Mouse (Mus musculus) MEL (cell line): ENCODE measurements around the gene Npnt. TPM values are rescaled to one million over a fixed set of nuclear protein-coding genes. Genes with fewer than 3 reads are reported as not detected.

ENCODE experiments used
- DNase-seq: peaks from one replicate; pipeline ENCODE4 v3.0.0; 2011; ENCODE audit warnings: low read depth, low spot score
- H3K27ac ChIP-seq: 2 replicates; pipeline ENCODE4 v1.5.1; 2012; ENCODE audit warnings: low read depth, mild to moderate bottlenecking, control low read depth, low read length, moderate library complexity; ENCODE audit not compliant: control insufficient read depth
- H3K27me3 ChIP-seq, 2 experiments: fragments of 150-350 bp in 1 of 2; sonication (generic) in 1 of 2; 2 replicates each; pipeline ENCODE4 v1.6.1; 2012; ENCODE audit warnings: low read length in 2 of 2, mild to moderate bottlenecking in 2 of 2, improper control_type of control experiment in 1 of 2, moderate library complexity in 1 of 2; ENCODE audit not compliant: insufficient read depth in 2 of 2, control insufficient read depth in 1 of 2
- H3K36me3 ChIP-seq, 2 experiments: 2 replicates each; pipeline ENCODE4 v1.6.1; 2012 to 2014; ENCODE audit warnings: low read length in 2 of 2, improper control_type of control experiment in 1 of 2, inconsistent platforms in 1 of 2, mild to moderate bottlenecking in 1 of 2; ENCODE audit not compliant: insufficient read depth in 2 of 2, control insufficient read depth in 1 of 2
- H3K4me1 ChIP-seq, 2 experiments: fragments of 150-350 bp in 1 of 2; sonication (generic) in 1 of 2; 2 replicates each; pipeline ENCODE4 v1.6.1; 2012; ENCODE audit warnings: low read length in 2 of 2, improper control_type of control experiment in 1 of 2, mild to moderate bottlenecking in 1 of 2; ENCODE audit not compliant: insufficient read depth in 2 of 2, control insufficient read depth in 1 of 2
- H3K4me3 ChIP-seq, 2 experiments: fragments of 150-350 bp in 1 of 2; sonication (generic) in 1 of 2; 2 replicates each; pipeline ENCODE4 v1.5.1; 2012; ENCODE audit warnings: low read depth in 2 of 2, low read length in 2 of 2, mild to moderate bottlenecking in 2 of 2, moderate library complexity in 2 of 2, control low read depth in 1 of 2, improper control_type of control experiment in 1 of 2; ENCODE audit not compliant: control insufficient read depth in 1 of 2, insufficient read depth in 1 of 2
- H3K79me2 ChIP-seq: 2 replicates; pipeline ENCODE4 v1.6.1; 2012; ENCODE audit warnings: mild to moderate bottlenecking, low read length, moderate library complexity; ENCODE audit not compliant: control insufficient read depth, poor library complexity, insufficient read depth
- H3K9ac ChIP-seq: 2 replicates; pipeline ENCODE4 v1.6.1; 2012; ENCODE audit warnings: low read depth, mild to moderate bottlenecking, control low read depth, low read length, moderate library complexity; ENCODE audit not compliant: control insufficient read depth, poor library complexity, severe bottlenecking
- H3K9me3 ChIP-seq: fragments of 150-350 bp; sonication (generic); replicated peaks from 2 replicates; pipeline ENCODE4 v1.6.1; 2012; ENCODE audit warnings: mild to moderate bottlenecking, low read length, improper control_type of control experiment, moderate library complexity; ENCODE audit not compliant: insufficient read depth
- CHD2 ChIP-seq: IDR thresholded peaks from 2 replicates; pipeline ENCODE4 v1.6.1; 2011; ENCODE audit warnings: low read length, improper control_type of control experiment
- CTCF ChIP-seq, 3 experiments: IDR thresholded peaks in 2 of 3; conservative IDR thresholded peaks in 1 of 3; 2 replicates each; pipeline ENCODE4 v1.5.1; 2011 to 2012; ENCODE audit warnings: low read length in 3 of 3, low read depth in 2 of 3, mild to moderate bottlenecking in 2 of 3, improper control_type of control experiment in 1 of 3, inconsistent platforms in 1 of 3, mixed read lengths in 1 of 3, moderate library complexity in 1 of 3; ENCODE audit not compliant: control insufficient read depth in 1 of 3, insufficient read depth in 1 of 3, poor library complexity in 1 of 3, severe bottlenecking in 1 of 3
- E2F4 ChIP-seq: IDR thresholded peaks from 2 replicates; pipeline ENCODE4 v1.6.1; 2011; ENCODE audit warnings: low read depth, low read length, improper control_type of control experiment, borderline replicate concordance
- ETS1 ChIP-seq: IDR thresholded peaks from 2 replicates; pipeline ENCODE4 v1.6.1; 2012; ENCODE audit warnings: low read depth, mild to moderate bottlenecking, inconsistent platforms, low read length, improper control_type of control experiment, moderate library complexity
- GABPA ChIP-seq: IDR thresholded peaks from 2 replicates; pipeline ENCODE4 v1.6.1; 2012; ENCODE audit warnings: low read depth, mild to moderate bottlenecking, inconsistent platforms, low read length, improper control_type of control experiment, moderate library complexity
- KAT2A ChIP-seq: conservative IDR thresholded peaks from 2 replicates; pipeline ENCODE4 v1.6.1; 2012; ENCODE audit warnings: low read depth, low read length, improper control_type of control experiment, inconsistent platforms
- MAFK ChIP-seq: IDR thresholded peaks from 2 replicates; pipeline ENCODE4 v1.6.1; 2011; ENCODE audit warnings: low read depth, mild to moderate bottlenecking, low read length, improper control_type of control experiment, borderline replicate concordance
- MAX ChIP-seq: IDR thresholded peaks from 2 replicates; pipeline ENCODE4 v1.6.1; 2011; ENCODE audit warnings: low read length, improper control_type of control experiment
- MAZ ChIP-seq: IDR thresholded peaks from 2 replicates; pipeline ENCODE4 v1.6.1; 2012; ENCODE audit warnings: low read depth, mild to moderate bottlenecking, inconsistent platforms, low read length, improper control_type of control experiment
- MYC ChIP-seq: IDR thresholded peaks from 2 replicates; pipeline ENCODE4 v1.6.1; 2011; ENCODE audit warnings: low read depth, mild to moderate bottlenecking, low read length, improper control_type of control experiment, moderate library complexity
- NELFE ChIP-seq: IDR thresholded peaks from 2 replicates; pipeline ENCODE4 v1.6.1; 2011; ENCODE audit warnings: low read depth, low read length, improper control_type of control experiment
- NRF1 ChIP-seq: IDR thresholded peaks from 2 replicates; pipeline ENCODE4 v1.6.1; 2014; ENCODE audit warnings: low read depth, mild to moderate bottlenecking, inconsistent platforms, low read length, improper control_type of control experiment, moderate library complexity; ENCODE audit not compliant: poor library complexity, insufficient read depth, severe bottlenecking
- POLR2AphosphoS5 ChIP-seq: IDR thresholded peaks from 2 replicates; pipeline ENCODE4 v1.6.1; 2012; ENCODE audit warnings: low read depth, borderline replicate concordance, mild to moderate bottlenecking, inconsistent platforms, low read length, moderate library complexity, mixed read lengths
- RAD21 ChIP-seq: IDR thresholded peaks from 2 replicates; pipeline ENCODE4 v1.6.1; 2011; ENCODE audit warnings: mild to moderate bottlenecking, low read depth, low read length, improper control_type of control experiment
- RCOR1 ChIP-seq: IDR thresholded peaks from 2 replicates; pipeline ENCODE4 v1.6.1; 2012; ENCODE audit warnings: low read depth, mild to moderate bottlenecking, inconsistent platforms, low read length, improper control_type of control experiment
- SIN3A ChIP-seq: IDR thresholded peaks from 2 replicates; pipeline ENCODE4 v1.6.1; 2012; ENCODE audit warnings: low read length, improper control_type of control experiment, inconsistent platforms
- SMC3 ChIP-seq: IDR thresholded peaks from 2 replicates; pipeline ENCODE4 v1.6.1; 2011; ENCODE audit warnings: low read depth, low read length, improper control_type of control experiment
- TAL1 ChIP-seq: IDR thresholded peaks from 2 replicates; pipeline ENCODE4 v1.6.1; 2012; ENCODE audit warnings: mild to moderate bottlenecking, inconsistent platforms, low read length, moderate library complexity, mixed read lengths
- TBP ChIP-seq: IDR thresholded peaks from 2 replicates; pipeline ENCODE4 v1.8.0; 2011; ENCODE audit warnings: low read depth, low read length, improper control_type of control experiment
- TCF12 ChIP-seq: IDR thresholded peaks from 2 replicates; pipeline ENCODE4 v1.6.1; 2014; ENCODE audit warnings: low read depth, mild to moderate bottlenecking, inconsistent platforms, low read length, improper control_type of control experiment, moderate library complexity
- USF1 ChIP-seq: IDR thresholded peaks from 2 replicates; pipeline ENCODE4 v1.6.1; 2014; ENCODE audit warnings: low read depth, mild to moderate bottlenecking, inconsistent platforms, low read length, improper control_type of control experiment, moderate library complexity
- ZC3H11A ChIP-seq: IDR thresholded peaks from 2 replicates; pipeline ENCODE4 v1.6.1; 2012; ENCODE audit warnings: low read depth, mild to moderate bottlenecking, inconsistent platforms, low read length, improper control_type of control experiment
- ZKSCAN1 ChIP-seq: IDR thresholded peaks from 2 replicates; pipeline ENCODE4 v1.6.1; 2012; ENCODE audit warnings: low read depth, mild to moderate bottlenecking, inconsistent platforms, low read length, improper control_type of control experiment, moderate library complexity
- ZNF384 ChIP-seq: IDR thresholded peaks from 2 replicates; pipeline ENCODE4 v1.6.1; 2012; ENCODE audit warnings: low read depth, mild to moderate bottlenecking, inconsistent platforms, low read length, improper control_type of control experiment
- polyA plus RNA-seq, 2 experiments: library from polyadenylated mRNA; stranded (reverse) in 1 of 2; unstranded in 1 of 2; fragments of >175 nt in 1 of 2; fragments of >200 nt in 1 of 2; gene quantifications; 2 replicates each; pipeline versions ENCODE4 v1.2.1 to v1.2.4; 2012; ENCODE audit warnings: low replicate concordance in 2 of 2, low read depth in 1 of 2; ENCODE audit not compliant: insufficient read length in 2 of 2, insufficient read depth in 1 of 2, missing spikeins in 1 of 2
- total RNA-seq: library from RNA; depleted of rRNA; stranded (reverse); fragments of 300-350 nt; gene quantifications from 2 replicates; pipeline ENCODE4 v1.2.3, GENCODE M21; 2012

Gene Npnt
- total and polyA plus RNA-seq, 3 experiments: 0.06 TPM; not detected in 2

GRCm38 (mm10) chr3:132934649-132935048 is 15.4 kb downstream of the Npnt start:
- no peak for TF ChIP-seq ZKSCAN1
- no peak for TF ChIP-seq TBP
- TF ChIP-seq E2F4: no peak
- TF ChIP-seq MAX: no peak
- no peak for TF ChIP-seq CHD2
- TF ChIP-seq CTCF (IDR thresholded peaks at IDR 0.05 in 2 of 3, conservative IDR thresholded peaks at IDR 0.05 in 1 of 3; ENCODE audit: control insufficient read depth in 1 of 3, insufficient read depth in 1 of 3, low read depth in 2 of 3, low read length in 3 of 3, poor library complexity in 1 of 3, severe bottlenecking in 1 of 3): no peak
- TF ChIP-seq TCF12: no peak
- no peak for TF ChIP-seq SMC3
- no peak for TF ChIP-seq MYC
- no peak for TF ChIP-seq TAL1
- TF ChIP-seq MAZ: no peak
- no peak for TF ChIP-seq GABPA
- no peak for TF ChIP-seq ZNF384
- no peak for TF ChIP-seq RAD21
- no peak for TF ChIP-seq RCOR1
- TF ChIP-seq MAFK: no peak
- no peak for TF ChIP-seq ZC3H11A
- no peak overlapping the region for H3K4me3 ChIP-seq
- no peaks in the 10 kb centered on the region for H3K9me3 ChIP-seq
- H3K36me3 ChIP-seq: no peaks in the 10 kb centered on the region
- H3K27me3 ChIP-seq: peaks cover 0 to 3% of the 10 kb centered on the region in 2 experiments; a peak in 3 of 4 replicates
- H3K4me1 ChIP-seq: no peaks in the 10 kb centered on the region
- H3K9ac ChIP-seq: no peak overlapping the region
- no peak for DNase-seq
- no peaks in the 10 kb centered on the region for H3K79me2 ChIP-seq
- no peak overlapping the region for H3K27ac ChIP-seq

GRCm38 (mm10) chr3:132931526-132931925 is 18.6 kb downstream of the Npnt start:
- Histone ChIP-seq H3K27ac (no peak overlapping the region), H3K36me3 (no peaks in the 10 kb centered on the region), H3K79me2 (no peaks in the 10 kb centered on the region), H3K9me3 (no peaks in the 10 kb centered on the region), H3K4me3 (no peak overlapping the region), H3K9ac (no peak overlapping the region), H3K27me3 (peaks cover 0 to 3% of the 10 kb centered on the region in 2 experiments; a peak in 3 of 4 replicates), H3K4me1 (no peaks in the 10 kb centered on the region)
- DNase-seq: no peak
- no peak for TF ChIP-seq SIN3A
- no peak for TF ChIP-seq ETS1
- TF ChIP-seq MAZ: no peak
- TF ChIP-seq NRF1: no peak
- no peak for TF ChIP-seq E2F4
- TF ChIP-seq KAT2A: no peak
- TF ChIP-seq MAX: no peak
- TF ChIP-seq TCF12: no peak
- no peak for TF ChIP-seq USF1
- TF ChIP-seq POLR2AphosphoS5: no peak
- no peak for TF ChIP-seq NELFE
